Mouse (Mus musculus): ENCODE measurements at regions not wholly inside any gene's neighbourhood (a gene's known extent, or its start where the extent isn't known, plus 50 kb on each side); places are given as distances from the start of the nearest gene placed in this dataset.

DNA sequence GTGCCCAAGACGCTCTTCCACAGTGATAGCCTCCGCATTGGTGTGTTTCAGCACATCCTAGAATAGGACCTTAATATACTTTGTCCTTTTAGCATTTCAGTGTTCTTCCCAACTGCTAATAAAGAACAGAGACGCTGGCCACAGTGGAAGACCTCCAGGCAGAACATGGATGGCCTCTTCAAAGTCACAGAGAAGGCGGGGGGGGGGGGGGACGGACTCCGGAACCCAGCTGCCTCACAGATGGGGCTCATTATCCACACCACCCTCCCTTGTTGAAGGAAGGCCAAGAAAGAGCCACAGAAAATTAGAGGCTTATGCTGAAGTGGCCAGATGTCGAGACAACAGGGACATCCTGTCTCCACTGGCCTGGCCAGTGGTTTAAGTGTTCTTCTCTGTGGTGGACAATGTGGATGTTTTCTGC lies 192.7 kb upstream of the Cdh11 start:
- Histone ChIP-seq H3K36me3 (ENCODE audit: control insufficient read depth, insufficient read depth, low read length) (no peaks in the 10 kb centered on the region), H3K27me3 (ENCODE audit: control insufficient read depth, insufficient read depth, low read length) (no peaks in the 10 kb centered on the region), H3K4me3 (ENCODE audit: control insufficient read depth, low read depth, low read length) (no peak overlapping the region), H3K4me1 (ENCODE audit: control insufficient read depth, insufficient read depth, low read length) (no peaks in the 10 kb centered on the region), H3K27ac (ENCODE audit: control insufficient read depth, insufficient read depth, low read depth, low read length) (no peak overlapping the region)
- no peak for TF ChIP-seq POLR2A (IDR thresholded peaks at IDR 0.05; ENCODE audit: control insufficient read depth, low read depth, low read length)
- TF ChIP-seq CTCF (IDR thresholded peaks at IDR 0.05; ENCODE audit: control insufficient read depth, insufficient read depth, insufficient replicate concordance, low read depth, low read length), result no peak

DNA sequence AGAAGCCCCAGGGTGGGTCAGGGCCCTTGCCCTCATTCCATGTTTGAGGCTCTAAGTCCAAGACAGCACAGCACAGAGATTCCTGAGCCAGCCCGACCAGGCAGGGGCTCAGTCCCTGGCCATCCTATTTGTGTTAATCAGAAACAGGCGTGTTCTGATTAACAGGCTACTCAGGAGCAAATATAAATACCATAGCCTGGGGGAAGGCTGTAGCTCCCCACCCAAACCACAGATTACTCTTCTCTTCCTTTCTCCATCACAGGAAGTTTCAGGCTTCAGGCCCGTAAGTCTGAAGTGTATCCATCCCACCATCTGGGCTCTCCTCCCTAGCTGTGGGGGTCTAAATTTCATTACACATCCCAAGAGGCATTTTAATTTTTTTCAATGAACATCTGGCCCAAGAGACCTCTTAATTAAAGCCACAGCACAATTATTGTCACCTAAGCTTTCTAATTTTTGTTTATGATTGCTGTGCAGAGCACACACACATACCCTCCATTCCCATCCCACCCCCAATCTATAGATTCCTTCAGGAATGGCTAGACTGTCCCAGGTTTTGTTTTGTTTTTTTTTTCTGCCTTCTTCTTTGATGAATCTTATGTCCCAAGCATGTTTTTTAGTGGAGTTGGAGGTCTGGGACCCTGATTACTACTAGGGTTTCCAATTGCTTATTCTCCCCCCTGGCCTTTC lies 197.9 kb upstream of the Cdh11 start:
- no peak overlapping the region for H3K27ac ChIP-seq (ENCODE audit: control insufficient read depth, insufficient read depth, low read depth, low read length)
- no peaks in the 10 kb centered on the region for H3K4me1 ChIP-seq (ENCODE audit: control insufficient read depth, insufficient read depth, low read length)
- no peaks in the 10 kb centered on the region for H3K27me3 ChIP-seq (ENCODE audit: control insufficient read depth, insufficient read depth, low read length)
- no peak overlapping the region for H3K4me3 ChIP-seq (ENCODE audit: control insufficient read depth, low read depth, low read length)
- TF ChIP-seq CTCF (IDR thresholded peaks at IDR 0.05; ENCODE audit: control insufficient read depth, insufficient read depth, insufficient replicate concordance, low read depth, low read length), result no peak
- TF ChIP-seq POLR2A (IDR thresholded peaks at IDR 0.05; ENCODE audit: control insufficient read depth, low read depth, low read length), result no peak
- H3K36me3 ChIP-seq (ENCODE audit: control insufficient read depth, insufficient read depth, low read length), result no peaks in the 10 kb centered on the region

DNA sequence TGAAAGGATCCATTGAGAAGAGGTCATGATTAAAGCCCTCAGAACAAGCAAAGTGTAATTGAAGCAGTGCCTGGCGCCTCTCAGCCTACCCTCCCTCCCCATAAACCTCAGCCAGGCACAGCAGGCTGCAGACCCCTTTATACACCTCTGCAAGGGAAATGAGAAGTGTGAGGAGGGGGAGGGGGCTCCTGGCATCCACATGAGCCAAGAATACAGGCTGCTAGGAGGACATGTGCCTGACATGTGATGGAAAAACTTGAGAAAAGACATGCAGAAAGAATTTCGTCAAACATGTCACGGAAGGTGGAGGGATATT lies 198.4 kb upstream of the Cdh11 start:
- H3K4me3 ChIP-seq (ENCODE audit: control insufficient read depth, low read depth, low read length), result no peak overlapping the region
- no peaks in the 10 kb centered on the region for H3K4me1 ChIP-seq (ENCODE audit: control insufficient read depth, insufficient read depth, low read length)
- H3K27ac ChIP-seq (ENCODE audit: control insufficient read depth, insufficient read depth, low read depth, low read length), result no peak overlapping the region
- no peaks in the 10 kb centered on the region for H3K27me3 ChIP-seq (ENCODE audit: control insufficient read depth, insufficient read depth, low read length)
- no peaks in the 10 kb centered on the region for H3K36me3 ChIP-seq (ENCODE audit: control insufficient read depth, insufficient read depth, low read length)
- TF ChIP-seq POLR2A (IDR thresholded peaks at IDR 0.05; ENCODE audit: control insufficient read depth, low read depth, low read length) (no peak), CTCF (IDR thresholded peaks at IDR 0.05; ENCODE audit: control insufficient read depth, insufficient read depth, insufficient replicate concordance, low read depth, low read length) (no peak)

DNA sequence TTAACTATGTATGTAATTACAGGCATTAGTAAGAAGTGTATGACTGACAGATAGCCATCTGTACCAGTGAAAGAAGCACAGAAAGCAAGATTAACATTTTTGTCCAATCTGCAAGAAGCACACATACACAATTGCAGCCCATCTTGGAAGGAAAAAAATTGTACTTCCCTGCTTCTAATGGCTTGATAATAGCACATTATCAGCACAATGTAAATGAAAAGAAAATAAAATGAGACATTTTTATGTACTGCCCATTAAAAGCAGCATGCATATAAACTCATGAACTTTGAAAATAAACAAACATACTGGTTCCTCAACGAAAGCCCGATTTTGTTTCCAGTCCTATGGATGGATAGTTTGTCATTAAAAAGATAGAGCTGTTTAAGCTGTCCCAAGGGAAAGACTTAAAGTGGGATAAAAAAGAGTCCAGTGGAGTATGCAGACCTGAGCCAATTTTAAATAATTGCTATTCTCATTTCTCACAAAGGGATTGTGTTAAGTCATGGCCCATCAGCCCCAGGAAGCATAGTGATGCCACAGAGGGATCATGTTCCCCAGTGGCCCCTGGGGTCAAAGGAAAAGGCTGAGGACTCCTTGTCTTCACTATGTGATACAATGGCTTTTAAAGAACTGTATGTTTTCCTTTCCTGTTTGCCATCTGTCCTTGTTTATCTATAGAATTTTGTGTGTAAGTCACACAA lies 222.0 kb upstream of the Cdh11 start:
- H3K27me3 ChIP-seq (ENCODE audit: control insufficient read depth, insufficient read depth, low read length), result no peaks in the 10 kb centered on the region
- no peaks in the 10 kb centered on the region for H3K4me1 ChIP-seq (ENCODE audit: control insufficient read depth, insufficient read depth, low read length)
- TF ChIP-seq POLR2A (IDR thresholded peaks at IDR 0.05; ENCODE audit: control insufficient read depth, low read depth, low read length) (no peak), CTCF (IDR thresholded peaks at IDR 0.05; ENCODE audit: control insufficient read depth, insufficient read depth, insufficient replicate concordance, low read depth, low read length) (no peak)
- no peaks in the 10 kb centered on the region for H3K36me3 ChIP-seq (ENCODE audit: control insufficient read depth, insufficient read depth, low read length)
- no peak overlapping the region for H3K4me3 ChIP-seq (ENCODE audit: control insufficient read depth, low read depth, low read length)
- no peak overlapping the region for H3K27ac ChIP-seq (ENCODE audit: control insufficient read depth, insufficient read depth, low read depth, low read length)

DNA sequence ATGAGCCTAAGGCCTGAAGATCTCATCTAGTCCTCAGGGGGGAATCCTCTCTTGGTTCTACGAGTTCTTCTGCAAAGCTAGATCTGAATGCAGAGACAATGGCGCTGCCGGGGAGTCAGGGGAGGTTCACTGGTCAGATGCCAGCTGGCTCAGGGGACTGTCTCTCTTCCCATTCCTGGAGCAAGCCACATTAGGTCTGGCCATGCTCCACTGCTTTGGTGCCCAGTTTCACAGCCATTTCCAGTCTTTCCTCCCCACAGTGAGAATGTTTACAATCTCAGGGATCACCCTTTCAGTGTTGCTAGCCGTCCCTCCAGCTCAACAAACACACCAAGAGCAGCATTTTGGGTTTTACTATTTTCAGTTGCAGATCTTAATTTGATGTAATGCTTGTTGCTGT lies 233.7 kb upstream of the Cdh11 start:
- Histone ChIP-seq H3K4me1 (ENCODE audit: control insufficient read depth, insufficient read depth, low read length) (no peaks in the 10 kb centered on the region), H3K36me3 (ENCODE audit: control insufficient read depth, insufficient read depth, low read length) (no peaks in the 10 kb centered on the region), H3K4me3 (ENCODE audit: control insufficient read depth, low read depth, low read length) (no peak overlapping the region), H3K27ac (ENCODE audit: control insufficient read depth, insufficient read depth, low read depth, low read length) (no peak overlapping the region), H3K27me3 (ENCODE audit: control insufficient read depth, insufficient read depth, low read length) (no peaks in the 10 kb centered on the region)
- TF ChIP-seq CTCF (IDR thresholded peaks at IDR 0.05; ENCODE audit: control insufficient read depth, insufficient read depth, insufficient replicate concordance, low read depth, low read length) (no peak), POLR2A (IDR thresholded peaks at IDR 0.05; ENCODE audit: control insufficient read depth, low read depth, low read length) (no peak)

DNA sequence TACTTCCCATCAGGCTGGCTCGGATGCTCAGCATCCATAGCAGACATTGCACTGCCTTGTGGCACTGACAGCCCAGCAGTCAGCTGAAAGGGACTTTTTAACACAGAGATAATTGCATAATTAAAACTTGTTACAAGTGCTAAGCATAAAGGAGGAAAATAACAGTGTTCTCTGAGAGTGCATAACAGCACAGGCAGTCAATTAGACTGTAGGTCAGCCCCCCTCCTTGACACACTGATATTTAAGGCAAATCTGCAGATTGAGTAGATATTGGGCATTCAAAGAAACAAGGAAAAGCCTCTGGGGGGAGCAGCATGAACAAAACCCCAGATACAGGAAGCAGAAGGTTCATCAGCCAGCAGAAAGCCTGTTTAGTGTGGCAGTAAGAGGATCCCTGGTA lies 237.8 kb upstream of the Cdh11 start:
- H3K4me1 ChIP-seq (ENCODE audit: control insufficient read depth, insufficient read depth, low read length), result no peaks in the 10 kb centered on the region
- no peak for TF ChIP-seq POLR2A (IDR thresholded peaks at IDR 0.05; ENCODE audit: control insufficient read depth, low read depth, low read length)
- TF ChIP-seq CTCF (IDR thresholded peaks at IDR 0.05; ENCODE audit: control insufficient read depth, insufficient read depth, insufficient replicate concordance, low read depth, low read length), result no peak
- H3K4me3 ChIP-seq (ENCODE audit: control insufficient read depth, low read depth, low read length), result no peak overlapping the region
- no peaks in the 10 kb centered on the region for H3K27me3 ChIP-seq (ENCODE audit: control insufficient read depth, insufficient read depth, low read length)
- H3K27ac ChIP-seq (ENCODE audit: control insufficient read depth, insufficient read depth, low read depth, low read length), result no peak overlapping the region
- no peaks in the 10 kb centered on the region for H3K36me3 ChIP-seq (ENCODE audit: control insufficient read depth, insufficient read depth, low read length)

DNA sequence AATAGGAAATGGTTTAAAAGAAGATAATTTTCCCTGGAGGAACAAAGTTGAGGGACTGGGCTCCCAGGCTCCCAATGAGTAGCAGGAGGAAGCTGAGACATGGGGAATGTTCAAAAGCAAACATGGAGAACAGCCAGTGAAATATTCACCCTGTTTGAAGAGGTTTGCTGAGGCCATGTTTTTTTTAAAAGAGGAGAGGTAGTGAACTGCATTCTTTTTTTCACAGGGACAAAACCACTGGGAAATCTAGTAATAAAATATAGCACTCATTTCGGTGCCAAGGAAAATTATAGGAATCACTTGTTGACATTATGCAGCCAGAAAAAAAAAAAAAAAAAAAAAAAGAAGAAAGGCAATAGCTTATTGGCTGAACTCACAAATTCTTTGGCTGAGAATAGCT lies 246.3 kb upstream of the Cdh11 start:
- H3K27me3 ChIP-seq (ENCODE audit: control insufficient read depth, insufficient read depth, low read length), result no peaks in the 10 kb centered on the region
- H3K27ac ChIP-seq (ENCODE audit: control insufficient read depth, insufficient read depth, low read depth, low read length), result no peak overlapping the region
- no peaks in the 10 kb centered on the region for H3K4me1 ChIP-seq (ENCODE audit: control insufficient read depth, insufficient read depth, low read length)

More for the DNA sequence above, 246.3 kb upstream of the Cdh11 start:
- Histone ChIP-seq H3K36me3 (ENCODE audit: control insufficient read depth, insufficient read depth, low read length) (no peaks in the 10 kb centered on the region), H3K4me3 (ENCODE audit: control insufficient read depth, low read depth, low read length) (no peak overlapping the region)
- TF ChIP-seq CTCF (IDR thresholded peaks at IDR 0.05; ENCODE audit: control insufficient read depth, insufficient read depth, insufficient replicate concordance, low read depth, low read length) (no peak), POLR2A (IDR thresholded peaks at IDR 0.05; ENCODE audit: control insufficient read depth, low read depth, low read length) (no peak)

All from testis, adult 2 months (tissue).